Mouse (Mus musculus) neural tube, embryonic 14.5 days (tissue): ENCODE measurements around the gene Mbd4. TPM values are rescaled to one million over a fixed set of nuclear protein-coding genes. Genes with fewer than 3 reads are reported as not detected.
A peak's percentile ranks its signal among the peaks of the same experiment; 100 is the strongest.

ENCODE experiments used
- ATAC-seq: fragments of 200-750 bp; cut with Nextera tagmentation; 2 replicates; pipeline ENCODE4 v1.8.0; 2017; ENCODE audit warnings: low read depth, mild to moderate bottlenecking, moderate TSS enrichment, moderate library complexity
- H3K27ac ChIP-seq: fragments of 300-500 bp; sonication (generic); 2 replicates; pipeline ENCODE4 v1.5.1; 2014; ENCODE audit warnings: low read depth, mild to moderate bottlenecking, control low read depth, low read length, moderate library complexity, mixed read lengths
- H3K27me3 ChIP-seq: fragments of 300-500 bp; sonication (generic); 2 replicates; pipeline ENCODE4 v1.6.1; 2014; ENCODE audit warnings: low read length; ENCODE audit not compliant: control insufficient read depth, insufficient read depth
- H3K36me3 ChIP-seq: fragments of 300-500 bp; sonication (generic); 2 replicates; pipeline ENCODE4 v1.6.1; 2014; ENCODE audit warnings: low read length, mixed read lengths; ENCODE audit not compliant: control insufficient read depth, insufficient read depth
- H3K4me1 ChIP-seq: fragments of 300-500 bp; sonication (generic); 2 replicates; pipeline ENCODE4 v1.6.1; 2014; ENCODE audit warnings: low read length; ENCODE audit not compliant: control insufficient read depth, insufficient read depth
- H3K4me2 ChIP-seq: fragments of 300-500 bp; sonication (generic); 2 replicates; pipeline ENCODE4 v1.6.1; 2014; ENCODE audit warnings: mild to moderate bottlenecking, low read depth, low read length, control low read depth
- H3K4me3 ChIP-seq: fragments of 300-500 bp; sonication (generic); 2 replicates; pipeline ENCODE4 v1.5.1; 2014; ENCODE audit warnings: low read depth, low read length, control low read depth, mixed read lengths
- H3K9ac ChIP-seq: fragments of 300-500 bp; sonication (generic); replicated peaks from 2 replicates; pipeline ENCODE4 v1.6.1; 2014; ENCODE audit warnings: low read depth, mild to moderate bottlenecking, control low read depth, low read length, mixed read lengths
- H3K9me3 ChIP-seq: fragments of 300-500 bp; sonication (generic); 2 replicates; pipeline ENCODE4 v1.6.1; 2016; ENCODE audit warnings: low read length; ENCODE audit not compliant: control insufficient read depth
- WGBS: fragments of 180-500 bp; shearing (Covaris S2); extraction: QIAGEN DNeasy Blood & Tissue Kit; methylation state at CpG from one replicate; pipeline ENCODE4 v1.1.7; 2014; 5-methylcytosine and 5-hydroxymethylcytosine counted together
- polyA plus RNA-seq: library from polyadenylated mRNA; unstranded; fragments of >200 nt; fragmentation: Nextera tagmentation; extraction: Ambion mirVana; gene quantifications from 2 replicates; pipeline ENCODE4 v1.2.1, GENCODE M21; 2014

The Mbd4 gene
- polyA plus RNA-seq, 1 experiment from 2014 or later = 8.4 TPM

- WGBS = 67% methylated on average over 6 of the region's 6 CpGs
- Histone ChIP-seq H3K9ac (no peak overlapping the region), H3K4me1 (peaks cover 4% of the 10 kb centered on the region; the same call in 1 of the 2 replicates), H3K4me3 (no peak overlapping the region), H3K4me2 (no peak overlapping the region), H3K36me3 (peaks cover 28% of the 10 kb centered on the region), H3K27ac (0 out of 2 replicates have a peak overlapping the region, but pooled peaks have one; percentile 28), H3K9me3 (no peaks in the 10 kb centered on the region), H3K27me3 (no peaks in the 10 kb centered on the region)
- peak; percentile 46; the same call in 1 of the 2 replicates for ATAC-seq
These were observed 37.9 kb upstream of the Mbd4 start for GRCm38 (mm10) chr6:115891061-115891460.

GRCm38 (mm10) chr6:115890601-115891000 is 37.4 kb upstream of the Mbd4 start:
- Histone ChIP-seq H3K9ac (no peak overlapping the region), H3K9me3 (no peaks in the 10 kb centered on the region), H3K36me3 (peaks cover 31% of the 10 kb centered on the region), H3K27ac (no peak overlapping the region), H3K4me1 (peaks cover 4% of the 10 kb centered on the region; the same call in 1 of the 2 replicates), H3K4me3 (no peak overlapping the region), H3K27me3 (no peaks in the 10 kb centered on the region), H3K4me2 (no peak overlapping the region)
- 92% methylated on average over 8 of the region's 8 CpGs for WGBS
- no peak for ATAC-seq

- ATAC-seq = no peak
- Histone ChIP-seq H3K36me3 (peaks cover 28% of the 10 kb centered on the region), H3K27ac (no peak overlapping the region), H3K4me2 (no peak overlapping the region), H3K27me3 (no peaks in the 10 kb centered on the region), H3K4me3 (no peak overlapping the region), H3K9ac (no peak overlapping the region), H3K9me3 (no peaks in the 10 kb centered on the region), H3K4me1 (peaks cover 4% of the 10 kb centered on the region; the same call in 1 of the 2 replicates)
- 94% methylated on average over 3 of the region's 3 CpGs for WGBS
These were observed 35.1 kb upstream of the Mbd4 start for GRCm38 (mm10) chr6:115888296-115888695.

- WGBS = 73% methylated on average over 4 of the region's 4 CpGs
- Histone ChIP-seq H3K27ac (no peak overlapping the region), H3K4me1 (peaks cover 4% of the 10 kb centered on the region; the same call in 1 of the 2 replicates), H3K9me3 (no peaks in the 10 kb centered on the region), H3K4me3 (no peak overlapping the region), H3K27me3 (no peaks in the 10 kb centered on the region), H3K9ac (no peak overlapping the region), H3K36me3 (peaks cover 26% of the 10 kb centered on the region), H3K4me2 (no peak overlapping the region)
- no peak for ATAC-seq
These were observed 33.7 kb upstream of the Mbd4 start for GRCm38 (mm10) chr6:115886894-115887293.

GRCm38 (mm10) chr6:115884018-115884417 is 30.8 kb upstream of the Mbd4 start:
- Histone ChIP-seq H3K4me2 (no peak overlapping the region), H3K9ac (no peak overlapping the region), H3K27ac (no peak overlapping the region), H3K4me3 (no peak overlapping the region), H3K9me3 (no peaks in the 10 kb centered on the region), H3K4me1 (no peaks in the 10 kb centered on the region), H3K27me3 (no peaks in the 10 kb centered on the region), H3K36me3 (peaks cover 26% of the 10 kb centered on the region)
- no peak for ATAC-seq

- no peaks in the 10 kb centered on the region for H3K27me3 ChIP-seq
- WGBS = 88% methylated on average over 8 of the region's 8 CpGs
- no peak overlapping the region for H3K4me3 ChIP-seq
These were observed 27.6 kb upstream of the Mbd4 start for GRCm38 (mm10) chr6:115880751-115881150.

GRCm38 (mm10) chr6:115879736-115880135 is 26.6 kb upstream of the Mbd4 start:
- Histone ChIP-seq H3K27ac (no peak overlapping the region), H3K4me3 (no peak overlapping the region), H3K9ac (no peak overlapping the region), H3K4me1 (no peaks in the 10 kb centered on the region), H3K4me2 (no peak overlapping the region), H3K27me3 (no peaks in the 10 kb centered on the region), H3K36me3 (no peaks in the 10 kb centered on the region; the same call in 1 of the 2 replicates), H3K9me3 (no peaks in the 10 kb centered on the region)
- ATAC-seq = no peak
- 84% methylated on average over 6 of the region's 6 CpGs for WGBS

More at GRCm38 (mm10) chr6:115880751-115881150, 27.6 kb upstream of the Mbd4 start:
- H3K36me3 ChIP-seq = peaks cover 3% of the 10 kb centered on the region; the same call in 1 of the 2 replicates
- no peak for ATAC-seq
- H3K4me1 ChIP-seq = no peaks in the 10 kb centered on the region
- no peak overlapping the region for H3K9ac ChIP-seq
- H3K9me3 ChIP-seq = no peaks in the 10 kb centered on the region
- no peak overlapping the region for H3K4me2 ChIP-seq
- no peak overlapping the region for H3K27ac ChIP-seq

- no peaks in the 10 kb centered on the region; the same call in 1 of the 2 replicates for H3K36me3 ChIP-seq
- ATAC-seq = no peak
These were observed 25.5 kb upstream of the Mbd4 start for GRCm38 (mm10) chr6:115878694-115879093.

GRCm38 (mm10) chr6:115877239-115877638 is 24.1 kb upstream of the Mbd4 start:
- Histone ChIP-seq H3K36me3 (no peaks in the 10 kb centered on the region; the same call in 1 of the 2 replicates), H3K9ac (no peak overlapping the region), H3K27me3 (no peaks in the 10 kb centered on the region), H3K4me1 (no peaks in the 10 kb centered on the region), H3K4me2 (no peak overlapping the region), H3K4me3 (no peak overlapping the region), H3K27ac (no peak overlapping the region), H3K9me3 (no peaks in the 10 kb centered on the region)
- WGBS = 97% methylated on average over 2 of the region's 2 CpGs
- ATAC-seq = no peak

More at GRCm38 (mm10) chr6:115878694-115879093, 25.5 kb upstream of the Mbd4 start:
- 82% methylated on average over 6 of the region's 6 CpGs for whole genome bisulfite sequencing
- H3K4me3 ChIP-seq = no peak overlapping the region
- no peaks in the 10 kb centered on the region for H3K27me3 ChIP-seq
- H3K4me2 ChIP-seq = no peak overlapping the region
- no peaks in the 10 kb centered on the region for H3K4me1 ChIP-seq
- H3K9ac ChIP-seq = no peak overlapping the region
- no peaks in the 10 kb centered on the region for H3K9me3 ChIP-seq
- H3K27ac ChIP-seq = no peak overlapping the region
